Mouse (Mus musculus) T-helper 2 cell (primary cell): ENCODE measurements around the gene Ascl4.

Experiments used
- in situ Hi-C: fragments of 300-600 bp; cut with MboI, MseI; formaldehyde crosslinking; loops from one replicate; pipeline ENCODE4 v1.15.1; 2025; ENCODE audit warnings: high pct_unique_total_duplicates

Ascl4 gene

GRCm38 (mm10) chr10:85927676-85928445, at the start of gene Ascl4:
Ascl4 (plus strand) TSS chr10:85927681.
- in situ Hi-C loops, result no loop called here

GRCm38 (mm10) chr10:85879886-85880486, 47.5 kb upstream of the Ascl4 start:
- in situ Hi-C loops, result loop anchor here (5.0 kb wide), 2 partner anchors 37 to 67 kb away; partner anchors contain the start of gene Prdm4

GRCm38 (mm10) chr10:85916498-85917309, 10.8 kb upstream of the Ascl4 start, which contains the start of gene Prdm4:
Prdm4 (minus strand) TSS chr10:85917142.
- in situ Hi-C loops, result loop anchor here (5.0 kb wide), 1 partner anchor 39 kb away; no protein-coding TSS in a partner anchor

GRCm38 (mm10) chr10:85928499-85929207, 1.2 kb downstream of the Ascl4 start:
- in situ Hi-C loops, result no loop called here

GRCm38 (mm10) chr10:85929208-85929591, 1.7 kb downstream of the Ascl4 start:
- in situ Hi-C loops, result no loop called here

- in situ Hi-C loops, result no loop called here
These were observed 2.5 kb downstream of the Ascl4 start for GRCm38 (mm10) chr10:85929962-85930361.

GRCm38 (mm10) chr10:85936280-85936965, 8.9 kb downstream of the Ascl4 start:
- in situ Hi-C loops, result no loop called here

GRCm38 (mm10) chr10:85948483-85949196, 21.2 kb downstream of the Ascl4 start:
- in situ Hi-C loops, result loop anchor here (5.0 kb wide), 1 partner anchor 71 kb away; no protein-coding TSS in a partner anchor

GRCm38 (mm10) chr10:85951765-85952443, 24.4 kb downstream of the Ascl4 start:
- in situ Hi-C loops, result no loop called here

- in situ Hi-C loops, result no loop called here
These were observed 25.9 kb downstream of the Ascl4 start for GRCm38 (mm10) chr10:85953401-85953800.

GRCm38 (mm10) chr10:85954429-85954828, 26.9 kb downstream of the Ascl4 start:
- in situ Hi-C loops, result no loop called here

- in situ Hi-C loops, result no loop called here
These were observed 29.5 kb downstream of the Ascl4 start for GRCm38 (mm10) chr10:85956871-85957419.

GRCm38 (mm10) chr10:85957464-85957950, 30.0 kb downstream of the Ascl4 start, which contains the start of gene Rtcb:
Rtcb (minus strand) TSS chr10:85957823.
- in situ Hi-C loops, result no loop called here

GRCm38 (mm10) chr10:85962897-85963296, 35.4 kb downstream of the Ascl4 start:
- in situ Hi-C loops, result no loop called here

- in situ Hi-C loops, result no loop called here
These were observed 36.8 kb downstream of the Ascl4 start for GRCm38 (mm10) chr10:85964316-85964715.

GRCm38 (mm10) chr10:85966476-85966875, 39.0 kb downstream of the Ascl4 start:
- in situ Hi-C loops, result loop anchor here (5.0 kb wide), 1 partner anchor 481 kb away; no protein-coding TSS in a partner anchor

GRCm38 (mm10) chr10:85967411-85968156, 40.1 kb downstream of the Ascl4 start:
- in situ Hi-C loops, result loop anchor here (5.0 kb wide), 1 partner anchor 480 kb away; no protein-coding TSS in a partner anchor

GRCm38 (mm10) chr10:85968157-85968634, 40.7 kb downstream of the Ascl4 start:
- in situ Hi-C loops, result loop anchor here (5.0 kb wide), 1 partner anchor 479 kb away; no protein-coding TSS in a partner anchor
